Mouse (Mus musculus) heart, postnatal 25 days (tissue): ENCODE measurements around the gene Muc5b. TPM values are rescaled to one million over a fixed set of nuclear protein-coding genes. Genes with fewer than 3 reads are reported as not detected.
"Not testable (repeated sequence)": the region's sequence is repeated elsewhere in the genome, so short reads cannot be mapped to it uniquely, and the experiment has no call there.

Experiments used
- DNase-seq: peaks from one replicate; pipeline ENCODE4 v3.0.0; 2022; ENCODE audit warnings: low spot score
- intact Hi-C: fragments of 180-260 bp; cut with DNase I; formaldehyde crosslinking; loops from one replicate; pipeline ENCODE4 v1.15.1; 2025
- total RNA-seq, 2 experiments: library from RNA; stranded (reverse); gene quantifications; 2 replicates each; pipeline ENCODE4 v1.2.3; 2021

The Muc5b gene
- not detected for total RNA-seq

- DNase-seq: no peak
- intact Hi-C loops: no loop called here
Observed at GRCm38 (mm10) chr7:141838779-141839178, at the start of gene Muc5b. TSS of gene Muc5b (plus strand) at chr7:141839070.

GRCm38 (mm10) chr7:141794251-141794650 is 44.6 kb upstream of the Muc5b start:
- no peak for DNase-seq
- intact Hi-C loops: no loop called here

- intact Hi-C loops: no loop called here
- no peak for DNase-seq
Observed at GRCm38 (mm10) chr7:141803206-141803605, 35.7 kb upstream of the Muc5b start.

- no peak for DNase-seq
- intact Hi-C loops: no loop called here
Observed at GRCm38 (mm10) chr7:141805384-141805783, 33.5 kb upstream of the Muc5b start.

- intact Hi-C loops, DNase-seq: not testable (repeated sequence)
Observed at GRCm38 (mm10) chr7:141807823-141808222, 31.0 kb upstream of the Muc5b start.

GRCm38 (mm10) chr7:141809933-141810332 is 28.9 kb upstream of the Muc5b start:
- DNase-seq, intact Hi-C loops: not testable (repeated sequence)

GRCm38 (mm10) chr7:141813321-141813720 is 25.5 kb upstream of the Muc5b start:
- no peak for DNase-seq
- intact Hi-C loops: no loop called here

GRCm38 (mm10) chr7:141815361-141815760 is 23.5 kb upstream of the Muc5b start:
- intact Hi-C loops: no loop called here

GRCm38 (mm10) chr7:141817355-141818075 is 21.4 kb upstream of the Muc5b start:
- intact Hi-C loops: no loop called here
- no peak for DNase-seq

More at GRCm38 (mm10) chr7:141815361-141815760, 23.5 kb upstream of the Muc5b start:
- no peak for DNase-seq

- intact Hi-C loops: no loop called here
- DNase-seq: no peak
Observed at GRCm38 (mm10) chr7:141818267-141818666, 20.6 kb upstream of the Muc5b start.

GRCm38 (mm10) chr7:141822582-141823261 is 16.1 kb upstream of the Muc5b start:
- no peak for DNase-seq
- intact Hi-C loops: no loop called here

GRCm38 (mm10) chr7:141823699-141824098 is 15.2 kb upstream of the Muc5b start:
- DNase-seq: no peak
- intact Hi-C loops: no loop called here

- no peak for DNase-seq
- intact Hi-C loops: no loop called here
Observed at GRCm38 (mm10) chr7:141824398-141824797, 14.5 kb upstream of the Muc5b start.

- intact Hi-C loops: no loop called here
- DNase-seq: no peak
Observed at GRCm38 (mm10) chr7:141835941-141836340, 2.9 kb upstream of the Muc5b start.

- DNase-seq: no peak
- intact Hi-C loops: no loop called here
Observed at GRCm38 (mm10) chr7:141836423-141836822, 2.4 kb upstream of the Muc5b start.

- DNase-seq: no peak
- intact Hi-C loops: no loop called here
Observed at GRCm38 (mm10) chr7:141840354-141840753, 1.5 kb downstream of the Muc5b start.

GRCm38 (mm10) chr7:141861046-141861445 is 22.2 kb downstream of the Muc5b start:
- DNase-seq: no peak
- intact Hi-C loops: no loop called here

- DNase-seq: no peak
- intact Hi-C loops: loop anchor here (2.0 kb wide), 1 partner anchor 55 kb away; no protein-coding TSS in a partner anchor
Observed at GRCm38 (mm10) chr7:141869644-141870043, 30.8 kb downstream of the Muc5b start.

- intact Hi-C loops: loop anchor here (2.0 kb wide), 1 partner anchor 54 kb away; no protein-coding TSS in a partner anchor
- DNase-seq: no peak
Observed at GRCm38 (mm10) chr7:141870553-141870952, 31.7 kb downstream of the Muc5b start.

GRCm38 (mm10) chr7:141874891-141875290 is 36.0 kb downstream of the Muc5b start:
- intact Hi-C loops: no loop called here
- no peak for DNase-seq

GRCm38 (mm10) chr7:141878813-141879212 is 39.9 kb downstream of the Muc5b start:
- no peak for DNase-seq
- intact Hi-C loops: no loop called here
